Mouse (Mus musculus) layer of hippocampus, postnatal 25 days (tissue): ENCODE measurements at regions not wholly inside any gene's neighbourhood (a gene's known extent, or its start where the extent isn't known, plus 50 kb on each side); places are given as distances from the start of the nearest gene placed in this dataset.
A peak's percentile ranks its signal among the peaks of the same experiment; 100 is the strongest.

Source experiments
- DNase-seq, 2 experiments: peaks; one replicate each; pipeline ENCODE4 v3.0.0; 2022; ENCODE audit warnings: mixed read lengths in 2 of 2, low spot score in 1 of 2; ENCODE audit errors: extremely low spot score in 1 of 2

- no peak for DNase-seq
These were observed 301.5 kb downstream of the Lmo7 start for GRCm38 (mm10) chr14:102031047-102031903.

GRCm38 (mm10) chr14:102024646-102025045 lies 294.9 kb downstream of the Lmo7 start:
- no peak for DNase-seq

GRCm38 (mm10) chr14:102020161-102020605 lies 290.4 kb downstream of the Lmo7 start:
- DNase-seq = peak; percentile 11 to 12

- no peak for DNase-seq
These were observed 289.6 kb downstream of the Lmo7 start for GRCm38 (mm10) chr14:102019320-102019719.

- no peak for DNase-seq
These were observed 286.8 kb downstream of the Lmo7 start for GRCm38 (mm10) chr14:102016572-102016971.

GRCm38 (mm10) chr14:102014976-102015603 lies 285.3 kb downstream of the Lmo7 start:
- DNase-seq = no peak

- no peak for DNase-seq
These were observed 283.5 kb downstream of the Lmo7 start for GRCm38 (mm10) chr14:102013238-102013637.

- no peak for DNase-seq
These were observed 267.8 kb downstream of the Lmo7 start for GRCm38 (mm10) chr14:101997535-101997934.

GRCm38 (mm10) chr14:101984401-101984800 lies 254.6 kb downstream of the Lmo7 start:
- DNase-seq = no peak
